Mouse (Mus musculus): Measurements from ENCODE around the gene Htr2b.

The Htr2b gene

DNA sequence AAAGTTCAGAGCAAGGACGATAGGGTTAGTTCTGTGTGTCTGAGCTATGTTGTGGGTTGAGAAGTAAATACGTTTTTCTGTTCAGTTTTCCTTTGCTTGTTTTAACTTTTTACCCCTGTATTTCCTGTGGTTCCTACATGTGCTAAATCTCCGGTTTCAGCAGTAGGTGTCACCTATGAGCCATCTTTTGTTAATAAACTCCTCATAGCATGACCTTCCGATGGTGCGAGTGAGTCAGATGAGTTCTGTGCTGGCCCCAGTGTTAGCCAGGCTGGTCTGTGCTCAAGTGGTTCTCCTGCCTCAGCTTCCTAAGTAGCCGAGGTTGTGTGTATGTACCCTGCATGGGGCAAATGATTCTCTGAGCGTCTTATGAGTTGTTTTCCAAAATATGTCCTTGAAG is 17.4 kb downstream of the Htr2b start:
- DNase-seq (ENCODE audit: low read depth in 2 of 2, low spot score in 2 of 2) = no peak

DNA sequence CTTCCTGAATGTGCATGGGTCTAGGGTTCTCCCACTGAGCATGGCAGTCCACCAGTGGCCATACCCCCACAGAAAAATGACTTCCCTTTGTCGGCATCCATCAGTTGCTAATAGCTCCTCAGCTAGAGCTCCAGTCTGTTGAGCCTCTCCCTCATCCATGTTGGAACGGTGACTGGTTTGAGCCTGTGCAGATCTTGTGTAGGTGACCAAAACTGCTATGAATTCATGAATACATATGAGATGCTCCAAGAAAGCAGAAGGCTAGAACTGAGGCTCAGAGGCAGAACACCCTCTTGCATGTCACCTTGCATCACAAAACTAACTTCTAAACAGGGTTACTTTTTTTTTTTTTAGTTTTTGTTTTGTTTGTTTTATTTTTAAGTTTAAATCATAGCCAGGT is 35.2 kb downstream of the Htr2b start:
- no peak for DNase-seq (ENCODE audit: low read depth in 2 of 2, low spot score in 2 of 2)

DNA sequence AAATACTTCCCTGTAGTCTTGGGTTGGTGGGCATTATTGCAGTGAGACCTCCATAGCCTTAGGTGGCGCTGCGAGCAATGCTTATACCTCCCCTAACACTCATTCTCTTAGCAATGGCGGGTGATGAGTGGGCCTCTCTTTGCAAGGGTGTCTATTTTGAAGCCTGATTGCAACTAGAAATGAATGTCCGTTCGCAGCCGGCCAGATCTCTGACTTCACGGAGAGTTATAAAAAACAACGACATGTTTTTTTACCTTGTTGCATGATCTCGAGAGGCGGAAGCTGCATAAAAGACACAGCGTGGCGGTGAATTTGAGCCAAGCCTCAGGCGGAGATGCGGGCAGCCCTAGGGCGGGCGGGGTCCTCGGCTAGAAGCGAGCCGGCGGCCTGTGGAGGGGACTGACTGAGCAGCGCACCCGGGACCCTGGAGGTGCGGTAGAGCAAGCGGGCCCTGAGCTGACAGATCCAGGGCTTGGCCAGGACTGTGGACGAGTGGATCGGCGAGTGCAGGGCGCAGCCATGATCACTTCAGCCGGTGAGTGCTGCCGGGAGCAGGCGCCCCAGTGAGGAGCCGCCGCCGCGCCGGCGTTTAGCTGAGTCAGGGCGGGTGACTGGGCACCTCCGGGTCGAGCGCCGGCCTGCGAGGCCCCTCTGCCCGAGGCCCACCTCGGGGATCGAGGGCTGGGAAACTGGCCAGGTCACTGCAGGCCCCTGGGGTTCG is 47.3 kb downstream of the Htr2b start, which contains the start of gene Psmd1:
Gene Psmd1 (plus strand): TSS at position 117 of the 721 bp plus-strand sequence.
- DNase-seq (ENCODE audit: low read depth in 2 of 2, low spot score in 2 of 2) = peak; percentile 89 to 94

DNA sequence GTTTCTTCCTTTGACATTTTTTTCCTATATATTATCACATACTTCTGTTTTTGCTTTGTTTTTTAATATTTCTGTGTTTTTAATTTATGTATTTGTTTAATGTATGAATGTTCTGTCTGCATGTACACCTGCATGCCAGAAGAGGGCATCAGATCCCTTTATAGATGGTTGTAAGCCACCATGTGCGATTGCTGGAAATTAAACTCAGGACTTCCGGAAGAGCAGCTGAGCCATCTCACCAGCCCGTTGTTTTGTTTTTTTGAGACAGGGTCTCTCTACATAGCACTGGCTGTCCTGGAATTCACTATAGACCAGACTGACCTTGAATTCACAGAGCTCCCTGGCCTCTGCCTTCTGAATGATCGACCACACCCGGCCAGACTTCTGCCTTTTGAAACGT is 49.2 kb downstream of the Htr2b start:
- no peak for DNase-seq (ENCODE audit: low read depth in 2 of 2, low spot score in 2 of 2)

DNA sequence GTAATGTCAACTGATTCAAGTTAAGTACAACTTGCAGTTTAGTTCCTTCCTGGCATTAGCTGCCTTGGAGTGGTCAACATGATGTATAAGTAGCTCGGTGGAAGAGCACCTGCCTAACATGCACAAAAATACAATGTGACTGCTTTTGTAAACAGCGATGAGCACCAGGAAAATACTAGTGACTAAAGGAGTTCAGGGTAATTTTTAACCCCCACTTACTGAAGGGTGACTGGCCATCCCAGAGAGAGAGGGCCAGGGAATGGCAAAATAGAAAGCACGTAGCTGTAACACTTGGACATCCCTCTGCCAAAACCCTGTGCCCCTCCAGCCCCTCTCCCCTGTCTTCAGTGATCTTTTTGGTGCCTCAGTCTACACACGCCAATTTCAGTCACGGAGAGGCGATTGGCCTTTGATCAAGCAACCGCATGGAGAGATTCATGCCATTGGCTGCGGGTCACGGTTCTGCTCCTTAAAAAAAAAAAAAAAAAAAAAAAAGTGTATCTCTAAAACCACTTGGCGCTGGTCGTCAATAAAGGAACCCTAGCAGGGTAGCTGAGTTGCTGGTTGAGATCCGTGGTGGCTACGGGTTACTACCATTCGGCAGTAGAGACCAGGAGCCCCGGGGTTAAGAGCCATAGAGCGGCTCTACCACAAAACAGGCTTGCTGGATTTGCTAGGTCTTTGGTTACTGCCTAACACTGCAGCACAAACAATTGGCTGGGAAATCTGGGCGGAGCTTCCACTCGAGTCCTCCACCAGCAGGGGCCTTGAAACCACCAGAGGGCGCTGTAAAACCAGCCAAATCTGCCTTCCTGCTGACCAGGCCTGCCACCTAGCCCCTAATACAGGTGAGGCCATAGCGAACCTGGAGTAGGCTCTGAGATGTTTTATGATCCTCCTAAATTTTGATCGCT is 52.7 kb downstream of the Htr2b start:
- peak; percentile 90 to 91 for DNase-seq (ENCODE audit: low read depth in 2 of 2, low spot score in 2 of 2)

DNA sequence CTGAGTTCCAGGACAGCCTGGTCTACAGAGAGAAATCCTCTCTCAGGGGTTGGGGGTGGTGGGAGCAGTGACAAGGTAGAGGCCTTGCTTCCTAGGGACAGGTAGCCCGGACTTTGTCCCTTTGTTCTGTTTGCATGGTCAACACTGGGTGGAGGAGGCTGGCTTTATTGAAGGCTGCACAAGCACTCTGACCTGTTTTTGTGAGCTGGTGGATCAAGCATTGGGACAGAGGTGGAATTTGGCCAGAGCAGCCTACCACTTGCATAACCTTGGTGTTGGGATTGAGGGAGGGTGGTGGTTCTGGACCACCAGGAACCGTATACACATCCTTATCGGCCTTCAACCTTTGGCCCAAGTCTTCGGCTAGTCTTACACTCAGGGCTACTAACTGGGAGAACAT is 55.5 kb downstream of the Htr2b start:
- no peak for DNase-seq (ENCODE audit: low read depth in 2 of 2, low spot score in 2 of 2)

DNA sequence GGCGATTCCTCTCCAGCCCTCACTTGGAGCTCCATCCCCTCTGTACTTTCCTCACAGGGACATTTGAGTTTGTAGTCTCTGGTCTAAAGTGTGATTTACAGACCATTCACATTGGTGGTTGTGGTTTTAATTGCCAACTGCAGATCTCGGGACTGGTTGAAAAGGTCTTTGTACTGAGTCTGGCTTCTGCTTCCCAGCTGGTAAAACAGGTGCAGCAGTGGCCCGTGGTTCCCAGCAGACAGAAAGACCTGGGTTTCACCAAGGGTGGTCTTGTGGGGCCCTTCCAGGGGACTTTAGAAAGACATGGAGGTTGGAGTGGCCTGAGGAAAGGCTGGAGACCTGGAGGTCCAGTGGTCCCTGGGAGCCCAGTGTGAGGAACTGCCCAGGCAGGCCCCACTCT is 56.8 kb downstream of the Htr2b start:
- no peak for DNase-seq (ENCODE audit: low read depth in 2 of 2, low spot score in 2 of 2)

DNA sequence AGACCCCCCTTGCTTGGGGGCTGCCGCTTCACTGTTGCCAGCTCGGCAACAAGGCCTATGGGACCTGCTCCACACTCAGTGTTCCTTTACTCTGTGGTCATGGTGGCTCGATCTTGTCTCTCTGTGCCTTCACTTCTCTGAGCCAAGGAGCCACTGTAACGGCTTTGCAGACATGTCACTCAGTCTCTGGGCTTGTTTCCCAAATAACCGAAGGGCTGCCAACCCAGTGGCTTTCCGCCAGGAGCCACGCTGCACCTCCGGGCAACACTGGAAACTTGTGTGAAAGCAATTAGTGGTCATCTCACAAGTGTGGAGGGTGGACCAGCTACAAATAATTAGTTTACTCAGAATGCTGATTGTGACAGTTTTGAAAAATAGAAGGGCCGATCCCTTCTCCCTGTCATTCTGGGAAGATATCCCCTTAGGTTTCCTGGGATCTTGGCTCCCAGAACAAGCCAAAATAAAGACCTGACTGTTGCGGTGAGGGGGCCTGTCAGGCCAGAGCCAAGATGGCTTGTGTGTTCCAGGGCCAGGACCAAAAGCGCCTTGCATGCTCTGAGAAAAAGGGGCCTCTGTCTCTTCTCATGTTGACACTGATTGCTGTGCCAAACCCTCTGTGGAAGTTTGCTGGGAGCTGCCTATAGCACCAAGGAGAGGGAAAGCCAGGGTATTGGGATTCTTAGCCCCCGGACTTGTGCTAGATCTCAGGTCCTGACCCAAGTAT is 58.4 kb downstream of the Htr2b start:
- DNase-seq (ENCODE audit: low read depth in 2 of 2, low spot score in 2 of 2) = no peak

All from CD8-positive naive resting alpha-beta T cell, adult 2 months (primary cell).